Mouse (Mus musculus): Measurements from ENCODE around the gene Kansl1l.

DNA sequence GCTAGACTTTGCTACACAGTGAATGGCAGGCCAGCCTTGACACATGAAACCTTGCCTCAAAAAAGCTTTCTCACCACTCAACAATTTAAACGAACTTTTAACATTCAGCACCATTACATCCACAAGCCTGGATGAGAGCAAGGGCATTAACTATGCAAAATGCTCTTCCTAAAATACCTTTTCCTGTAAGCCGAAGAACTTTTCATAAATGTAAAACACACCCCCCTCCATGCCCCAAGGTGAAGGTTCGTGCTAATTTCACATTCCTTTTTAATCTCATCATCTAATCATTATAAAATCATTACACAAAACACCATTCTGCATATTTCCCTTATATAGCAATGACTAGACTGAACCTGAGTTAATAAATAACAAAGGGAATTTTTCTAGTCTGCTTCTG, 19.8 kb upstream of the Kansl1l start:
- TF ChIP-seq CTCF (IDR thresholded peaks at IDR 0.05; ENCODE audit: low read depth) (no peak), EP300 (IDR thresholded peaks at IDR 0.05; ENCODE audit: low read depth) (no peak)
